Mouse (Mus musculus): ENCODE data around the gene Cdkn1a.
"Not testable (repeated sequence)": the region's sequence is repeated elsewhere in the genome, so short reads cannot be mapped to it uniquely, and the experiment has no call there.

The Cdkn1a gene

GRCm38 (mm10) chr17:29084656-29085055 lies 6.1 kb upstream of the Cdkn1a start:
- no peak for DNase-seq

DNA sequence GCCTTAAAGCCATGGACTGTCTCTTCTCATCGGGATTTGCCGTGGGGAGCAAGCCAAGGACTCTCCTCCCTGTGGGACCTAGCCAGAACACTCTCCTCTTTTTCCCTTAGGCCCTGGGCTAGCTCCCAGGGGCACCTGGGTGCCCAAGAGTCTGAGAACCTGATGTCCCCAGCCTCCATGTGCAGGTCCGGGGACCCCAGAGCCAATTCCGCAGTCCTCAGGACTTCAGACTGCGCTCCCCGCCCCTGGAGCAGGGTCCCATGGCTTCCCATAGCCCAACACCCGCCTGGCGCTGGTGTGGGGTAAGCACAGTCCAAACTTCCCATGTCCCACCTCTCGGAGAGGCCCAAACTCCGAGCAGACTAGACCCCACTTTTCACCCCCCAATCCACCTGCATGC lies 5.5 kb upstream of the Cdkn1a start:
- DNase-seq, result no peak

DNA sequence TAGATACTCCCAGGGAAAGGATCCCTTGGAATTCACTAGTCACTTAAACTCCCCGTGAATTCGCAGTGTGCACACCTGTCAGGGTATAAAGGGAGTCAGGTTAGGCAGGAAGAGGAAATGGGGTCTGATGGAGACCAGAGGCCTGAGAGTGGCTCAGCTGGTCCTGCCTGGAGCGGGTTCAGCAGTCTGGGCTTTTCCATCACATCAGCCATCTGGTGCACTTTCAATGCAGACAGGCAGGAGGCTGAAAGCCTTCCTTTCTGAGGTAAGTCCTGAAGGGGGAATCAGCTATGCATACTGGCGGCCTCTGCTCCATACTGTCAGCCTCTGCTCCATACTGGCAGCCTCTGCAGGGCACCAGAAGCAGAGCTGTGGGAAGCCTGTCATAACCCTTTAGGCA lies 3.9 kb upstream of the Cdkn1a start:
- no peak for DNase-seq

GRCm38 (mm10) chr17:29091348-29091944 lies 670 bp downstream of the Cdkn1a start:
- no peak for DNase-seq

GRCm38 (mm10) chr17:29092497-29092896 lies 1.7 kb downstream of the Cdkn1a start:
- no peak for DNase-seq

DNA sequence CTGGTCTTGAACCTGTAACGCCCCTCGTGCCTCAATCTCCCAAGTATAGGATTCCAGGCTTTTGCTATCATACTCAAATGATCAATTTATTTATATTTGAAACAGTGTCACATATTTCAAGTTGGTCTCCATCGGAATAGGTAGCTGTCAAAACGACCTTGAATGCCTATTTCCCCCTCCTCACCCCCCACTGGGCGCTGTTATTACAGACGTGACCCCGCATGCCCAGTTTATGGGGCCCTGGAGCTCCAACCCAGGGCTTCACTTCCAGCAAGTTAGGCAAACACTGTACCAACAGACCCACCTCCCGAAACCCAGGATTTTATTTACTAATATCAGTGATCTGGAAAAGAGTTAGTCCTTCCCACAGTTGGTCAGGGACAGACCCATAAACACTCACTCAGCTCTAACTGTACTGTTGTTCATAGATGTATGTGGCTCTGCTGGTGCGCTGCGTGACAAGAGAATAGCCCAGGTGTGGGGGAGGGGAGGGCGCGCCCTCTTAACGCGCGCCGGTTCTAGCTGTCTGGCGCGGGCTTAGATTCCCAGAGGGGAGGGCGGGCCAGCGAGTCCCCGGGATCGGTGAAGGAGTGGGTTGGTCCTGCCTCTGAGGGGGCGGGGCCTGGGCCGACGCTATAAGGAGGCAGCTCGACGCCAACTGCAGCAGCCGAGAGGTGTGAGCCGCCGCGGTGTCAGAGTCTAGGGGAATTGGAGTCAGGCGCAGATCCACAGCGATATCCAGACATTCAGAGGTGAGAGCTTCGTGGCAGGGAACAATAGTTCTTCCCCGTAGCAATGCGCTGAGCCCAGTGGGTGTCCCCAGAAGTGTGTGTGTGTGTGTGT lies 2.6 kb downstream of the Cdkn1a start:
- DNase-seq, result peak; percentile 78 to 80

- DNase-seq, result no peak
Observed at GRCm38 (mm10) chr17:29093961-29094309, 3.2 kb downstream of the Cdkn1a start.

DNA sequence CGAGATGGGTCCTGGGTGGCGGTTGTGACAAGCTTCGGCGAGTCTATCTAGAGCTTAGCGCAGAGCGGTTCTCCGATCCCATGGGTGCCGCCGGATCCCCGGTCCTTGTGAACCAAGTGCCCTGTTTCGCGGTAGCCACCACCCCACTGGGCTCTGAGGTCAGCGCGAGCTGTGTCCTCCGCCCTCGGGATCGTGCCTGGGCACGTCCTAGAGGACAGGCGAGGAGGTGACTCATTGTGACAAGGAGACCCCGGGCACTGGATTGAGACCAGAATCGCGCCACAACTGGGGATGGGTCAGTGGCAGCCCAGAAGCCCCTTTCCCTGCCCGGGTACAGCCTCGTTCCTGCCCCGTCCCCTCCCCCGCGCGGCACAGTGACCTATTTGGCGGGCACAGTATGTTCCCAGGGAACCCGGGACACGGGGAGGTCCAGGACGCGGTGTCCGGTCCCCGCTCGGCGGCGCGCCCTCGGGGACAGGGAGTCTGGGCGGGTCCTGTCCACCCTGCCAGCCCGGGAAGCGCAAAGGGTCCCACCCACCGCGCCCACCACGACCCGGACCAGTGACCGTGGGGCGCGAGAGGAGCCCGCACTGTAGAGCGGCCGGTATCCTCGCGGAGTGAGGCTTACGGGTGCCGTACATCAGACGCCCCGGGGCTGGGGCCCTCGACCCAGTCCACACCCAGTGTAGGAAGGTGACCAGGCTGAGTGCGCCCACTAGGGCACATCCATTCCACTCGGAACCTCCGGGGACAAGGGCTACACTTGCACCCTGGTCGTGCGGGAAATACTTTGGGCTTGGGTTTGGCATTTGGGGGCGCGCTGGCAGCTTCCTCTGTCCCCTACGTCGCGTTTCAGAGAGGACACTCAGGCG lies 3.8 kb downstream of the Cdkn1a start:
- peak; percentile 45 to 55 for DNase-seq

GRCm38 (mm10) chr17:29095201-29095733 lies 4.5 kb downstream of the Cdkn1a start:
- DNase-seq, result peak; percentile 98 to 99

DNA sequence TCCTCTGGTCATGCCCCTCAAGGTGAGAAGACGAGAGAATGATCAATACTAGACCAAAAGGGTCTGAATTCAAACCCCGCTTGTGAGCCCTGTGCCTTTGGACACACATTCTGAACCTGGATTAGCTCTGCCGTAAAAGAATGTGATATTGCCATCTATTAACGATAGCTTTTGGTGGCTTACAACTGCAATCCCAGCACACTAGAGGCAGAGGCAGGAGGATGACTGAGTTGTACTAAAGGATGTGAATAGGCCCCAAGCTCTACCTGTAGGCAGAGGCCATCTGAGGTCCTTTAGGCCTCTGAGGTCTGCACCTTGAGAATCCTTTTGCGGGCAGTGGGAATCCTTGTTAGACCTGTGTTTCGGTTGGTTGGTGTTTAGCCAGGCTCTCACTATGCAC lies 5.5 kb downstream of the Cdkn1a start:
- no peak for DNase-seq

- DNase-seq, result peak in 1 of 2 experiments; percentile 1
Observed at GRCm38 (mm10) chr17:29096851-29097561, 6.2 kb downstream of the Cdkn1a start.

GRCm38 (mm10) chr17:29098291-29098690 lies 7.5 kb downstream of the Cdkn1a start:
- DNase-seq, result peak in 1 of 2 experiments; percentile 0

GRCm38 (mm10) chr17:29099076-29099475 lies 8.3 kb downstream of the Cdkn1a start:
- peak in 1 of 2 experiments; percentile 0 for DNase-seq

DNA sequence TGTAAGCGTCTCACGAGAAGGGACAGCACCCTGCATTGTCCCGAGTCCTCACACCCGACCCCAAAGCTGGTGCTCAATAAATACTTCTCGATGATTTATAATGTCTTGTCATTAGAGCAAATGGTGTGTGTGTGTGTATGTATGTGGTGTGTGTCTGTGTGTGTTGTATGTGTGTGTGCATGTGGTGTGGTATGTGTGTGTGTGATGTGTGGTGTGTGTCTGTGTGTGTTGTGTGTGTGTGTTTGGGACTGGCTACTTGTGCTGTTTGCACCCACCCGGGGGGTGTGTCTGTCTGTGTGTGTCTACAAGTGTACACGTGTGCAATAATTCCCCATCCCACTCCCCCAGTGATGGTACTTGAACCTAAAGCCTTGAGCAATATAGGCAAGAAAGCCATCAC lies 9.9 kb downstream of the Cdkn1a start:
- peak; percentile 0 for DNase-seq

- not testable (repeated sequence) for DNase-seq
Observed at GRCm38 (mm10) chr17:29110356-29110755, 19.6 kb downstream of the Cdkn1a start.

DNA sequence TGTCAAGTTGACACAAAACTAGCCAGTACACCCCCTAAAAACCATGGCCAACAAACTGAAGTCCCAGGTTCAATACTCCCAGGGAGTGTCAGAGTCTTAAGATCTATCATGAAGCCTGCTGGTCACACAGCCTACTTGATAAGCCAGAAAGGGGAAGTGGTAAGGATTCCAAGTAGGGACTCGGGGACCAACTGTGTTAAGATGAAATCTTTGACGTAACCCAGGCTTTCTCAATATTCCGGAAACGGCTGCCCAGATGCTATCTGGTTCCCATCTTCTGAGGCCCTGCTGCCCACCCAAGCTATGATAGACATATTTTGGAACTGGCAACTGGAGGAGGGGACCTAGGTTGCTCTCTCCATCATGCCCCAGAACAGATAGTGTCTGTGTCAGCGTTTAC lies 20.6 kb downstream of the Cdkn1a start:
- no peak for DNase-seq

GRCm38 (mm10) chr17:29113591-29114352 lies 23.0 kb downstream of the Cdkn1a start, which contains the start of gene Rab44:
Gene Rab44, plus strand, starts transcription at chr17:29114145.
- DNase-seq, result no peak

- DNase-seq, result peak; percentile 1 to 16
Observed at GRCm38 (mm10) chr17:29116023-29116422, 25.2 kb downstream of the Cdkn1a start.

DNA sequence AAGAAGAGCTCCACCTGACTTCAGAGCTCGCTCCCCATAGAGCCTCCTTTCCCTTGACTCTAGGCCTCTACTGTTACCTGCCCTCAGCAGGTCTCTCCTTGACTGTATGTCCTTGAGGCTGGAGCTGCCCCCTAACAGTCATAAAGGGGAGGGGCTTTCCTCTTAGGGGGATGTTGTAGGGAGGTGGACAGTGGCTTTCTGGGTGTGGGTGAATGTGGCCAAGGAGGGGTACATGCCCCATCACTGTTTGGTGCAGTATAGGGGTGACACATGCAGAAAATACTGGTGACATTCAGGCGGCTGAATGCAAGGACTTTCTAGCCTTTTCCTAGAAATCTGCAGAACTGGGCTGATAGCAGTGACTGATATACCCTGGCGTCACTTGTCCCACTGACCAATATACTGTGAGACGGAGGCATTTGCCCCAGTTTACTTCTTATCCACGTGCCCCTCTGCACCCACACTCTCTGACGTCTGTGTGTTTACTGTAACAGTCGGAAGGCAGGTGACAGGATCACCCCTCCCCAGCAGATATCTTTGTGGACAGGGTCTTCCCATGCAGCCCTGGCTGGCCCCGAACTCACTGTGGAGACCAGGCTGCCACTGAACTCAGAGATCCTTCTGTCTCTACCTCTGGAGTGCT lies 26.4 kb downstream of the Cdkn1a start:
- peak in 1 of 2 experiments; percentile 0 for DNase-seq

GRCm38 (mm10) chr17:29118057-29118456 lies 27.3 kb downstream of the Cdkn1a start:
- no peak for DNase-seq

GRCm38 (mm10) chr17:29120666-29121065 lies 29.9 kb downstream of the Cdkn1a start:
- DNase-seq, result no peak
